Mouse (Mus musculus) MEL (cell line): ENCODE data around the gene Dnajb8. TPM values are rescaled to one million over a fixed set of nuclear protein-coding genes. Genes with fewer than 3 reads are reported as not detected.

ENCODE experiments used
- DNase-seq: peaks from one replicate; pipeline ENCODE4 v3.0.0; 2011; ENCODE audit warnings: low read depth, low spot score
- H3K27ac ChIP-seq: 2 replicates; pipeline ENCODE4 v1.5.1; 2012; ENCODE audit warnings: low read depth, mild to moderate bottlenecking, control low read depth, low read length, moderate library complexity; ENCODE audit not compliant: control insufficient read depth
- H3K27me3 ChIP-seq, 2 experiments: fragments of 150-350 bp in 1 of 2; sonication (generic) in 1 of 2; 2 replicates each; pipeline ENCODE4 v1.6.1; 2012; ENCODE audit warnings: low read length in 2 of 2, mild to moderate bottlenecking in 2 of 2, improper control_type of control experiment in 1 of 2, moderate library complexity in 1 of 2; ENCODE audit not compliant: insufficient read depth in 2 of 2, control insufficient read depth in 1 of 2
- H3K36me3 ChIP-seq, 2 experiments: 2 replicates each; pipeline ENCODE4 v1.6.1; 2012 to 2014; ENCODE audit warnings: low read length in 2 of 2, improper control_type of control experiment in 1 of 2, inconsistent platforms in 1 of 2, mild to moderate bottlenecking in 1 of 2; ENCODE audit not compliant: insufficient read depth in 2 of 2, control insufficient read depth in 1 of 2
- H3K4me1 ChIP-seq, 2 experiments: fragments of 150-350 bp in 1 of 2; sonication (generic) in 1 of 2; 2 replicates each; pipeline ENCODE4 v1.6.1; 2012; ENCODE audit warnings: low read length in 2 of 2, improper control_type of control experiment in 1 of 2, mild to moderate bottlenecking in 1 of 2; ENCODE audit not compliant: insufficient read depth in 2 of 2, control insufficient read depth in 1 of 2
- H3K4me3 ChIP-seq, 2 experiments: fragments of 150-350 bp in 1 of 2; sonication (generic) in 1 of 2; 2 replicates each; pipeline ENCODE4 v1.5.1; 2012; ENCODE audit warnings: low read depth in 2 of 2, low read length in 2 of 2, mild to moderate bottlenecking in 2 of 2, moderate library complexity in 2 of 2, control low read depth in 1 of 2, improper control_type of control experiment in 1 of 2; ENCODE audit not compliant: control insufficient read depth in 1 of 2, insufficient read depth in 1 of 2
- H3K79me2 ChIP-seq: 2 replicates; pipeline ENCODE4 v1.6.1; 2012; ENCODE audit warnings: mild to moderate bottlenecking, low read length, moderate library complexity; ENCODE audit not compliant: control insufficient read depth, poor library complexity, insufficient read depth
- H3K9ac ChIP-seq: 2 replicates; pipeline ENCODE4 v1.6.1; 2012; ENCODE audit warnings: low read depth, mild to moderate bottlenecking, control low read depth, low read length, moderate library complexity; ENCODE audit not compliant: control insufficient read depth, poor library complexity, severe bottlenecking
- H3K9me3 ChIP-seq: fragments of 150-350 bp; sonication (generic); replicated peaks from 2 replicates; pipeline ENCODE4 v1.6.1; 2012; ENCODE audit warnings: mild to moderate bottlenecking, low read length, improper control_type of control experiment, moderate library complexity; ENCODE audit not compliant: insufficient read depth
- CHD1 ChIP-seq: IDR thresholded peaks from 2 replicates; pipeline ENCODE4 v1.6.1; 2012; ENCODE audit warnings: low read depth, mild to moderate bottlenecking, inconsistent platforms, low read length, improper control_type of control experiment
- CHD2 ChIP-seq: IDR thresholded peaks from 2 replicates; pipeline ENCODE4 v1.6.1; 2011; ENCODE audit warnings: low read length, improper control_type of control experiment
- CTCF ChIP-seq, 3 experiments: IDR thresholded peaks in 2 of 3; conservative IDR thresholded peaks in 1 of 3; 2 replicates each; pipeline ENCODE4 v1.5.1; 2011 to 2012; ENCODE audit warnings: low read length in 3 of 3, low read depth in 2 of 3, mild to moderate bottlenecking in 2 of 3, improper control_type of control experiment in 1 of 3, inconsistent platforms in 1 of 3, mixed read lengths in 1 of 3, moderate library complexity in 1 of 3; ENCODE audit not compliant: control insufficient read depth in 1 of 3, insufficient read depth in 1 of 3, poor library complexity in 1 of 3, severe bottlenecking in 1 of 3
- EP300 ChIP-seq, 2 experiments: IDR thresholded peaks; 2 replicates each; pipeline ENCODE4 v1.6.1; 2011; ENCODE audit warnings: improper control_type of control experiment in 2 of 2, low read length in 2 of 2, low read depth in 1 of 2, mild to moderate bottlenecking in 1 of 2
- ETS1 ChIP-seq: IDR thresholded peaks from 2 replicates; pipeline ENCODE4 v1.6.1; 2012; ENCODE audit warnings: low read depth, mild to moderate bottlenecking, inconsistent platforms, low read length, improper control_type of control experiment, moderate library complexity
- GABPA ChIP-seq: IDR thresholded peaks from 2 replicates; pipeline ENCODE4 v1.6.1; 2012; ENCODE audit warnings: low read depth, mild to moderate bottlenecking, inconsistent platforms, low read length, improper control_type of control experiment, moderate library complexity
- GATA1 ChIP-seq: IDR thresholded peaks from 2 replicates; pipeline ENCODE4 v1.6.1; 2011; ENCODE audit warnings: low read depth, low read length, improper control_type of control experiment
- JUND ChIP-seq: IDR thresholded peaks from 2 replicates; pipeline ENCODE4 v1.6.1; 2011; ENCODE audit warnings: low read depth, mild to moderate bottlenecking, improper control_type of control experiment, low read length
- KAT2A ChIP-seq: conservative IDR thresholded peaks from 2 replicates; pipeline ENCODE4 v1.6.1; 2012; ENCODE audit warnings: low read depth, low read length, improper control_type of control experiment, inconsistent platforms
- MAX ChIP-seq: IDR thresholded peaks from 2 replicates; pipeline ENCODE4 v1.6.1; 2011; ENCODE audit warnings: low read length, improper control_type of control experiment
- MYB ChIP-seq: IDR thresholded peaks from 2 replicates; pipeline ENCODE4 v1.6.1; 2011; ENCODE audit warnings: mild to moderate bottlenecking, low read depth, low read length, improper control_type of control experiment
- NELFE ChIP-seq: IDR thresholded peaks from 2 replicates; pipeline ENCODE4 v1.6.1; 2011; ENCODE audit warnings: low read depth, low read length, improper control_type of control experiment
- NRF1 ChIP-seq: IDR thresholded peaks from 2 replicates; pipeline ENCODE4 v1.6.1; 2014; ENCODE audit warnings: low read depth, mild to moderate bottlenecking, inconsistent platforms, low read length, improper control_type of control experiment, moderate library complexity; ENCODE audit not compliant: poor library complexity, insufficient read depth, severe bottlenecking
- POLR2A ChIP-seq, 2 experiments: IDR thresholded peaks; 2 replicates each; pipeline ENCODE4 v1.6.1; 2011 to 2012; ENCODE audit warnings: low read length in 2 of 2, mild to moderate bottlenecking in 2 of 2, control low read depth in 1 of 2, improper control_type of control experiment in 1 of 2, low read depth in 1 of 2, moderate library complexity in 1 of 2; ENCODE audit not compliant: control insufficient read depth in 1 of 2, insufficient read depth in 1 of 2, poor library complexity in 1 of 2
- POLR2AphosphoS2 ChIP-seq: IDR thresholded peaks from 2 replicates; pipeline ENCODE4 v1.6.1; 2011; ENCODE audit warnings: low read length, improper control_type of control experiment
- POLR2AphosphoS5 ChIP-seq: IDR thresholded peaks from 2 replicates; pipeline ENCODE4 v1.6.1; 2012; ENCODE audit warnings: low read depth, borderline replicate concordance, mild to moderate bottlenecking, inconsistent platforms, low read length, moderate library complexity, mixed read lengths
- RAD21 ChIP-seq: IDR thresholded peaks from 2 replicates; pipeline ENCODE4 v1.6.1; 2011; ENCODE audit warnings: mild to moderate bottlenecking, low read depth, low read length, improper control_type of control experiment
- RCOR1 ChIP-seq: IDR thresholded peaks from 2 replicates; pipeline ENCODE4 v1.6.1; 2012; ENCODE audit warnings: low read depth, mild to moderate bottlenecking, inconsistent platforms, low read length, improper control_type of control experiment
- SIN3A ChIP-seq: IDR thresholded peaks from 2 replicates; pipeline ENCODE4 v1.6.1; 2012; ENCODE audit warnings: low read length, improper control_type of control experiment, inconsistent platforms
- SMC3 ChIP-seq: IDR thresholded peaks from 2 replicates; pipeline ENCODE4 v1.6.1; 2011; ENCODE audit warnings: low read depth, low read length, improper control_type of control experiment
- TAL1 ChIP-seq: IDR thresholded peaks from 2 replicates; pipeline ENCODE4 v1.6.1; 2012; ENCODE audit warnings: mild to moderate bottlenecking, inconsistent platforms, low read length, moderate library complexity, mixed read lengths
- TBP ChIP-seq: IDR thresholded peaks from 2 replicates; pipeline ENCODE4 v1.8.0; 2011; ENCODE audit warnings: low read depth, low read length, improper control_type of control experiment
- TCF12 ChIP-seq: IDR thresholded peaks from 2 replicates; pipeline ENCODE4 v1.6.1; 2014; ENCODE audit warnings: low read depth, mild to moderate bottlenecking, inconsistent platforms, low read length, improper control_type of control experiment, moderate library complexity
- UBTF ChIP-seq: IDR thresholded peaks from 2 replicates; pipeline ENCODE4 v1.6.1; 2012; ENCODE audit warnings: low read depth, mild to moderate bottlenecking, inconsistent platforms, low read length, improper control_type of control experiment, moderate library complexity, borderline replicate concordance; ENCODE audit not compliant: insufficient read depth
- USF1 ChIP-seq: IDR thresholded peaks from 2 replicates; pipeline ENCODE4 v1.6.1; 2014; ENCODE audit warnings: low read depth, mild to moderate bottlenecking, inconsistent platforms, low read length, improper control_type of control experiment, moderate library complexity
- ZMIZ1 ChIP-seq: IDR thresholded peaks from 2 replicates; pipeline ENCODE4 v1.6.1; 2012; ENCODE audit warnings: low read depth, mild to moderate bottlenecking, inconsistent platforms, low read length, improper control_type of control experiment, moderate library complexity
- polyA plus RNA-seq, 2 experiments: library from polyadenylated mRNA; stranded (reverse) in 1 of 2; unstranded in 1 of 2; fragments of >175 nt in 1 of 2; fragments of >200 nt in 1 of 2; gene quantifications; 2 replicates each; pipeline versions ENCODE4 v1.2.1 to v1.2.4; 2012; ENCODE audit warnings: low replicate concordance in 2 of 2, low read depth in 1 of 2; ENCODE audit not compliant: insufficient read length in 2 of 2, insufficient read depth in 1 of 2, missing spikeins in 1 of 2
- total RNA-seq: library from RNA; depleted of rRNA; stranded (reverse); fragments of 300-350 nt; gene quantifications from 2 replicates; pipeline ENCODE4 v1.2.3, GENCODE M21; 2012

Gene Dnajb8
- total and polyA plus RNA-seq, 3 experiments, result not detected

DNA sequence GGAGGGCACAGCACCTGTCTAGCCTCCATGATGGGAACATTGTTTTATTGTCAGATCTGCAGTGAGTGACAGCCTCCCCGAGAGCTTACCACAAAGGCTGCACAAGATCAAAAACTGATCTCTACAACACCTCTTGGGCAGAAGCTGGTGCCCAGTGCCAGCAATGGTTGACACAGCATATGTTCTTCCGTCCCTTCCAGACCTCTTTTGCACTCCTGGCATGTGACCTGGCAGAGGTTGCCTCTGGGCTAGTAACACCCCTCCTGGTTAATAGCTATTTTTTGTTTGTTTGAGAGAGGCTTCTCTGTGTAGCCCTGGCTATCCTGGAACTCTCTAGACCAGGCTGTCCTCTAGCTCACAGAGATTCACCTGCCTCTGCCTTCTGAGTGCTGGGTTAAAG lies 56.1 kb downstream of the Dnajb8 start:
- DNase-seq, result no peak
- no peaks in the 10 kb centered on the region for H3K4me1 ChIP-seq
- no peaks in the 10 kb centered on the region for H3K79me2 ChIP-seq
- H3K27me3 ChIP-seq, result no peaks in the 10 kb centered on the region
- H3K4me3 ChIP-seq, result no peak overlapping the region
- no peaks in the 10 kb centered on the region; a peak in 1 of 4 replicates for H3K36me3 ChIP-seq
- TF ChIP-seq POLR2A (IDR thresholded peaks at IDR 0.05; ENCODE audit: control insufficient read depth in 1 of 2, insufficient read depth in 1 of 2, low read depth in 1 of 2, low read length in 2 of 2, poor library complexity in 1 of 2) (no peak), SMC3 (no peak), POLR2AphosphoS5 (no peak), MAX (no peak), RAD21 (no peak), SIN3A (no peak), RCOR1 (no peak), JUND (no peak), KAT2A (no peak), GABPA (no peak), CTCF (IDR thresholded peaks at IDR 0.05 in 2 of 3, conservative IDR thresholded peaks at IDR 0.05 in 1 of 3; ENCODE audit: control insufficient read depth in 1 of 3, insufficient read depth in 1 of 3, low read depth in 2 of 3, low read length in 3 of 3, poor library complexity in 1 of 3, severe bottlenecking in 1 of 3) (no peak), ETS1 (no peak), USF1 (no peak), TAL1 (no peak), TBP (no peak), NELFE (no peak), NRF1 (no peak), TCF12 (no peak), POLR2AphosphoS2 (no peak)
- H3K27ac ChIP-seq, result no peak overlapping the region
- no peak overlapping the region for H3K9ac ChIP-seq
- no peaks in the 10 kb centered on the region for H3K9me3 ChIP-seq

GRCm38 (mm10) chr6:88290129-88290766 lies 68.2 kb downstream of the Dnajb8 start:
- no peak for TF ChIP-seq UBTF
- TF ChIP-seq TCF12, result no peak
- TF ChIP-seq GATA1, result no peak
- TF ChIP-seq CHD2, result no peak
- TF ChIP-seq USF1, result no peak
- no peak for TF ChIP-seq TAL1
- no peak for TF ChIP-seq CHD1
- no peak for TF ChIP-seq RCOR1
- TF ChIP-seq EP300 (IDR thresholded peaks at IDR 0.05; ENCODE audit: low read depth in 1 of 2, low read length in 2 of 2), result no peak
- no peak for TF ChIP-seq ZMIZ1
- TF ChIP-seq POLR2AphosphoS5, result no peak
- no peak for TF ChIP-seq MYB

More at GRCm38 (mm10) chr6:88290129-88290766, 68.2 kb downstream of the Dnajb8 start:
- Histone ChIP-seq H3K9ac (no peak overlapping the region), H3K36me3 (peaks cover 0 to 3% of the 10 kb centered on the region in 2 experiments; a peak in 3 of 4 replicates), H3K9me3 (no peaks in the 10 kb centered on the region), H3K4me1 (peaks cover 2 to 10% of the 10 kb centered on the region in 2 experiments; a peak in 3 of 4 replicates), H3K4me3 (no peak overlapping the region), H3K27ac (no peak overlapping the region), H3K79me2 (no peaks in the 10 kb centered on the region), H3K27me3 (no peaks in the 10 kb centered on the region)
- DNase-seq, result no peak
